Mouse (Mus musculus) MEL (cell line): Measurements from ENCODE around the gene Col18a1. TPM values are rescaled to one million over a fixed set of nuclear protein-coding genes. Genes with fewer than 3 reads are reported as not detected.

Experiments used
- DNase-seq: peaks from one replicate; pipeline ENCODE4 v3.0.0; 2011; ENCODE audit warnings: low read depth, low spot score
- H3K27ac ChIP-seq: 2 replicates; pipeline ENCODE4 v1.5.1; 2012; ENCODE audit warnings: low read depth, mild to moderate bottlenecking, control low read depth, low read length, moderate library complexity; ENCODE audit not compliant: control insufficient read depth
- H3K27me3 ChIP-seq, 2 experiments: fragments of 150-350 bp in 1 of 2; sonication (generic) in 1 of 2; 2 replicates each; pipeline ENCODE4 v1.6.1; 2012; ENCODE audit warnings: low read length in 2 of 2, mild to moderate bottlenecking in 2 of 2, improper control_type of control experiment in 1 of 2, moderate library complexity in 1 of 2; ENCODE audit not compliant: insufficient read depth in 2 of 2, control insufficient read depth in 1 of 2
- H3K36me3 ChIP-seq, 2 experiments: 2 replicates each; pipeline ENCODE4 v1.6.1; 2012 to 2014; ENCODE audit warnings: low read length in 2 of 2, improper control_type of control experiment in 1 of 2, inconsistent platforms in 1 of 2, mild to moderate bottlenecking in 1 of 2; ENCODE audit not compliant: insufficient read depth in 2 of 2, control insufficient read depth in 1 of 2
- H3K4me1 ChIP-seq, 2 experiments: fragments of 150-350 bp in 1 of 2; sonication (generic) in 1 of 2; 2 replicates each; pipeline ENCODE4 v1.6.1; 2012; ENCODE audit warnings: low read length in 2 of 2, improper control_type of control experiment in 1 of 2, mild to moderate bottlenecking in 1 of 2; ENCODE audit not compliant: insufficient read depth in 2 of 2, control insufficient read depth in 1 of 2
- H3K4me3 ChIP-seq, 2 experiments: fragments of 150-350 bp in 1 of 2; sonication (generic) in 1 of 2; 2 replicates each; pipeline ENCODE4 v1.5.1; 2012; ENCODE audit warnings: low read depth in 2 of 2, low read length in 2 of 2, mild to moderate bottlenecking in 2 of 2, moderate library complexity in 2 of 2, control low read depth in 1 of 2, improper control_type of control experiment in 1 of 2; ENCODE audit not compliant: control insufficient read depth in 1 of 2, insufficient read depth in 1 of 2
- H3K79me2 ChIP-seq: 2 replicates; pipeline ENCODE4 v1.6.1; 2012; ENCODE audit warnings: mild to moderate bottlenecking, low read length, moderate library complexity; ENCODE audit not compliant: control insufficient read depth, poor library complexity, insufficient read depth
- H3K9ac ChIP-seq: 2 replicates; pipeline ENCODE4 v1.6.1; 2012; ENCODE audit warnings: low read depth, mild to moderate bottlenecking, control low read depth, low read length, moderate library complexity; ENCODE audit not compliant: control insufficient read depth, poor library complexity, severe bottlenecking
- H3K9me3 ChIP-seq: fragments of 150-350 bp; sonication (generic); replicated peaks from 2 replicates; pipeline ENCODE4 v1.6.1; 2012; ENCODE audit warnings: mild to moderate bottlenecking, low read length, improper control_type of control experiment, moderate library complexity; ENCODE audit not compliant: insufficient read depth
- BHLHE40 ChIP-seq: IDR thresholded peaks from 2 replicates; pipeline ENCODE4 v1.6.1; 2012; ENCODE audit warnings: low read depth, mild to moderate bottlenecking, inconsistent platforms, low read length, improper control_type of control experiment, borderline replicate concordance
- EP300 ChIP-seq, 2 experiments: IDR thresholded peaks; 2 replicates each; pipeline ENCODE4 v1.6.1; 2011; ENCODE audit warnings: improper control_type of control experiment in 2 of 2, low read length in 2 of 2, low read depth in 1 of 2, mild to moderate bottlenecking in 1 of 2
- ETS1 ChIP-seq: IDR thresholded peaks from 2 replicates; pipeline ENCODE4 v1.6.1; 2012; ENCODE audit warnings: low read depth, mild to moderate bottlenecking, inconsistent platforms, low read length, improper control_type of control experiment, moderate library complexity
- GATA1 ChIP-seq: IDR thresholded peaks from 2 replicates; pipeline ENCODE4 v1.6.1; 2011; ENCODE audit warnings: low read depth, low read length, improper control_type of control experiment
- HCFC1 ChIP-seq: IDR thresholded peaks from 2 replicates; pipeline ENCODE4 v1.6.1; 2012; ENCODE audit warnings: low read depth, mild to moderate bottlenecking, inconsistent platforms, low read length, improper control_type of control experiment, moderate library complexity
- MAZ ChIP-seq: IDR thresholded peaks from 2 replicates; pipeline ENCODE4 v1.6.1; 2012; ENCODE audit warnings: low read depth, mild to moderate bottlenecking, inconsistent platforms, low read length, improper control_type of control experiment
- MEF2A ChIP-seq: IDR thresholded peaks from 2 replicates; pipeline ENCODE4 v1.6.1; 2014; ENCODE audit warnings: low read depth, mild to moderate bottlenecking, inconsistent platforms, low read length, improper control_type of control experiment; ENCODE audit not compliant: poor library complexity, insufficient replicate concordance, severe bottlenecking; ENCODE audit errors: extremely low read depth
- MXI1 ChIP-seq: IDR thresholded peaks from 2 replicates; pipeline ENCODE4 v1.6.1; 2011; ENCODE audit warnings: mild to moderate bottlenecking, low read depth, low read length, improper control_type of control experiment
- NELFE ChIP-seq: IDR thresholded peaks from 2 replicates; pipeline ENCODE4 v1.6.1; 2011; ENCODE audit warnings: low read depth, low read length, improper control_type of control experiment
- POLR2A ChIP-seq, 2 experiments: IDR thresholded peaks; 2 replicates each; pipeline ENCODE4 v1.6.1; 2011 to 2012; ENCODE audit warnings: low read length in 2 of 2, mild to moderate bottlenecking in 2 of 2, control low read depth in 1 of 2, improper control_type of control experiment in 1 of 2, low read depth in 1 of 2, moderate library complexity in 1 of 2; ENCODE audit not compliant: control insufficient read depth in 1 of 2, insufficient read depth in 1 of 2, poor library complexity in 1 of 2
- POLR2AphosphoS2 ChIP-seq: IDR thresholded peaks from 2 replicates; pipeline ENCODE4 v1.6.1; 2011; ENCODE audit warnings: low read length, improper control_type of control experiment
- RAD21 ChIP-seq: IDR thresholded peaks from 2 replicates; pipeline ENCODE4 v1.6.1; 2011; ENCODE audit warnings: mild to moderate bottlenecking, low read depth, low read length, improper control_type of control experiment
- RCOR1 ChIP-seq: IDR thresholded peaks from 2 replicates; pipeline ENCODE4 v1.6.1; 2012; ENCODE audit warnings: low read depth, mild to moderate bottlenecking, inconsistent platforms, low read length, improper control_type of control experiment
- SIN3A ChIP-seq: IDR thresholded peaks from 2 replicates; pipeline ENCODE4 v1.6.1; 2012; ENCODE audit warnings: low read length, improper control_type of control experiment, inconsistent platforms
- TAL1 ChIP-seq: IDR thresholded peaks from 2 replicates; pipeline ENCODE4 v1.6.1; 2012; ENCODE audit warnings: mild to moderate bottlenecking, inconsistent platforms, low read length, moderate library complexity, mixed read lengths
- TCF12 ChIP-seq: IDR thresholded peaks from 2 replicates; pipeline ENCODE4 v1.6.1; 2014; ENCODE audit warnings: low read depth, mild to moderate bottlenecking, inconsistent platforms, low read length, improper control_type of control experiment, moderate library complexity
- UBTF ChIP-seq: IDR thresholded peaks from 2 replicates; pipeline ENCODE4 v1.6.1; 2012; ENCODE audit warnings: low read depth, mild to moderate bottlenecking, inconsistent platforms, low read length, improper control_type of control experiment, moderate library complexity, borderline replicate concordance; ENCODE audit not compliant: insufficient read depth
- USF2 ChIP-seq, 2 experiments: IDR thresholded peaks; 2 replicates each; pipeline ENCODE4 v1.6.1; 2011 to 2012; ENCODE audit warnings: improper control_type of control experiment in 2 of 2, low read length in 2 of 2, borderline replicate concordance in 1 of 2, inconsistent platforms in 1 of 2, low read depth in 1 of 2, mild to moderate bottlenecking in 1 of 2; ENCODE audit not compliant: insufficient read depth in 1 of 2
- ZC3H11A ChIP-seq: IDR thresholded peaks from 2 replicates; pipeline ENCODE4 v1.6.1; 2012; ENCODE audit warnings: low read depth, mild to moderate bottlenecking, inconsistent platforms, low read length, improper control_type of control experiment
- ZMIZ1 ChIP-seq: IDR thresholded peaks from 2 replicates; pipeline ENCODE4 v1.6.1; 2012; ENCODE audit warnings: low read depth, mild to moderate bottlenecking, inconsistent platforms, low read length, improper control_type of control experiment, moderate library complexity
- polyA plus RNA-seq, 2 experiments: library from polyadenylated mRNA; stranded (reverse) in 1 of 2; unstranded in 1 of 2; fragments of >175 nt in 1 of 2; fragments of >200 nt in 1 of 2; gene quantifications; 2 replicates each; pipeline versions ENCODE4 v1.2.1 to v1.2.4; 2012; ENCODE audit warnings: low replicate concordance in 2 of 2, low read depth in 1 of 2; ENCODE audit not compliant: insufficient read length in 2 of 2, insufficient read depth in 1 of 2, missing spikeins in 1 of 2
- total RNA-seq: library from RNA; depleted of rRNA; stranded (reverse); fragments of 300-350 nt; gene quantifications from 2 replicates; pipeline ENCODE4 v1.2.3, GENCODE M21; 2012

The Col18a1 gene
- total and polyA plus RNA-seq, 3 experiments: 0.46 to 1.3 TPM; not detected in 1

- H3K27me3 ChIP-seq: no peaks in the 10 kb centered on the region
- DNase-seq: peak; percentile 63
- TF ChIP-seq SIN3A: peak; percentile 97
- no peak for TF ChIP-seq USF2 (IDR thresholded peaks at IDR 0.05; ENCODE audit: borderline replicate concordance in 1 of 2, insufficient read depth in 1 of 2, low read depth in 1 of 2, low read length in 2 of 2)
- no peak for TF ChIP-seq NELFE
- peak; percentile 63 for TF ChIP-seq TAL1
- no peak for TF ChIP-seq MXI1
- TF ChIP-seq TCF12: peak; percentile 95
- no peak for TF ChIP-seq MEF2A
- no peak for TF ChIP-seq BHLHE40
- peak; percentile 65 for TF ChIP-seq RCOR1
- TF ChIP-seq EP300 (IDR thresholded peaks at IDR 0.05; ENCODE audit: low read depth in 1 of 2, low read length in 2 of 2): peak; percentile 83 to 88
- TF ChIP-seq POLR2AphosphoS2: no peak
- no peak for TF ChIP-seq RAD21
- peak; percentile 25; the same call in 1 of the 2 replicates for TF ChIP-seq ZC3H11A
- peak; percentile 90 for TF ChIP-seq GATA1
- TF ChIP-seq HCFC1: no peak
- no peak for TF ChIP-seq UBTF
- peak; percentile 98 for TF ChIP-seq ETS1
- TF ChIP-seq MAZ: peak; percentile 90
- H3K9me3 ChIP-seq: no peaks in the 10 kb centered on the region
- H3K79me2 ChIP-seq: no peaks in the 10 kb centered on the region
- H3K4me1 ChIP-seq: peaks cover 0 to 9% of the 10 kb centered on the region in 2 experiments
- peak overlapping the region; percentile 35; the same call in 1 of the 2 replicates for H3K27ac ChIP-seq
- H3K9ac ChIP-seq: 0 out of 2 replicates have a peak overlapping the region, but pooled peaks have one; percentile 9
- peak overlapping the region; percentile 0 to 23; a peak in 1 of 4 replicates for H3K4me3 ChIP-seq
- H3K36me3 ChIP-seq: peaks cover 0 to 6% of the 10 kb centered on the region in 2 experiments; a peak in 2 of 4 replicates
Observed at GRCm38 (mm10) chr10:77133951-77134806, 32.2 kb downstream of the Col18a1 start.

GRCm38 (mm10) chr10:77132118-77132517 lies 34.2 kb downstream of the Col18a1 start:
- TF ChIP-seq POLR2A (IDR thresholded peaks at IDR 0.05; ENCODE audit: control insufficient read depth in 1 of 2, insufficient read depth in 1 of 2, low read depth in 1 of 2, low read length in 2 of 2, poor library complexity in 1 of 2) (no peak), ZMIZ1 (no peak)
- no peaks in the 10 kb centered on the region; a peak in 1 of 4 replicates for H3K27me3 ChIP-seq
- no peak overlapping the region for H3K27ac ChIP-seq
- DNase-seq: no peak
- H3K4me3 ChIP-seq: no peak overlapping the region
- peaks cover 0 to 6% of the 10 kb centered on the region in 2 experiments; a peak in 2 of 4 replicates for H3K36me3 ChIP-seq
- H3K4me1 ChIP-seq: peaks cover 0 to 9% of the 10 kb centered on the region in 2 experiments
- no peaks in the 10 kb centered on the region for H3K79me2 ChIP-seq
- H3K9ac ChIP-seq: no peak overlapping the region
- no peaks in the 10 kb centered on the region for H3K9me3 ChIP-seq
